Mouse (Mus musculus) large intestine, adult 2 months (tissue): Measurements from ENCODE around the gene Poll. TPM values are rescaled to one million over a fixed set of nuclear protein-coding genes. Genes with fewer than 3 reads are reported as not detected.
A peak's percentile ranks its signal among the peaks of the same experiment; 100 is the strongest.

Experiments used
- DNase-seq: peaks from one replicate; pipeline ENCODE4 v3.0.0-alpha.2; 2012; ENCODE audit warnings: low read depth, low spot score
- WGBS: fragments of 180-500 bp; shearing (Covaris S2); methylation state at CpG from one replicate; pipeline ENCODE4 v1.1.7; 2018; 5-methylcytosine and 5-hydroxymethylcytosine counted together
- polyA plus RNA-seq: library from polyadenylated mRNA; depleted of rRNA; stranded (reverse); fragments of >200 nt; gene quantifications from 2 replicates; pipeline ENCODE4 v1.2.3, GENCODE M21; 2012; rRNA removed

Gene Poll
- 8.3 and 8.5 TPM in 2 replicates for polyA plus RNA-seq

GRCm38 (mm10) chr19:45560153-45560890 lies at the start of gene Poll, which contains the start of gene Gm17018:
Poll (minus strand) TSS chr19:45560531.
Gm17018 (plus strand) TSS chr19:45560615.
- DNase-seq = peak; percentile 43
- WGBS = under 1% methylated on average over 35 of the region's 35 CpGs

GRCm38 (mm10) chr19:45608648-45609339 lies 48.5 kb upstream of the Poll start:
- no peak for DNase-seq
- 92% methylated on average over 13 of the region's 13 CpGs for WGBS

GRCm38 (mm10) chr19:45607479-45607878 lies 47.1 kb upstream of the Poll start:
- 87% methylated on average over 7 of the region's 7 CpGs for WGBS
- no peak for DNase-seq

- DNase-seq = no peak
- 92% methylated on average over 4 of the region's 4 CpGs for WGBS
Measured at GRCm38 (mm10) chr19:45606701-45607100, 46.4 kb upstream of the Poll start.

- no peak for DNase-seq
- WGBS = 87% methylated on average over 5 of the region's 5 CpGs
Measured at GRCm38 (mm10) chr19:45602606-45603005, 42.3 kb upstream of the Poll start.

GRCm38 (mm10) chr19:45597106-45597505 lies 36.8 kb upstream of the Poll start:
- no peak for DNase-seq
- 91% methylated on average over 4 of the region's 4 CpGs for WGBS

- no peak for DNase-seq
- WGBS = 91% methylated on average over 6 of the region's 6 CpGs
Measured at GRCm38 (mm10) chr19:45596434-45596833, 36.1 kb upstream of the Poll start.

GRCm38 (mm10) chr19:45596019-45596418 lies 35.7 kb upstream of the Poll start:
- DNase-seq = no peak
- 81% methylated on average over 7 of the region's 7 CpGs for WGBS

GRCm38 (mm10) chr19:45595481-45595880 lies 35.1 kb upstream of the Poll start:
- DNase-seq = no peak

GRCm38 (mm10) chr19:45594079-45594478 lies 33.7 kb upstream of the Poll start:
- 93% methylated on average over 7 of the region's 7 CpGs for whole genome bisulfite sequencing

More at GRCm38 (mm10) chr19:45595481-45595880, 35.1 kb upstream of the Poll start:
- 93% methylated on average over 6 of the region's 6 CpGs for WGBS

GRCm38 (mm10) chr19:45592916-45593315 lies 32.6 kb upstream of the Poll start:
- 93% methylated on average over 9 of the region's 9 CpGs for WGBS

More at GRCm38 (mm10) chr19:45594079-45594478, 33.7 kb upstream of the Poll start:
- no peak for DNase-seq

GRCm38 (mm10) chr19:45591704-45592103 lies 31.4 kb upstream of the Poll start:
- DNase-seq = no peak
- WGBS = 49% methylated on average over 7 of the region's 7 CpGs

More at GRCm38 (mm10) chr19:45592916-45593315, 32.6 kb upstream of the Poll start:
- no peak for DNase-seq

GRCm38 (mm10) chr19:45589761-45590160 lies 29.4 kb upstream of the Poll start:
- DNase-seq = no peak
- 94% methylated on average over 6 of the region's 6 CpGs for WGBS

GRCm38 (mm10) chr19:45587509-45588292 lies 27.4 kb upstream of the Poll start:
- WGBS = 89% methylated on average over 6 of the region's 6 CpGs

GRCm38 (mm10) chr19:45586850-45587249 lies 26.5 kb upstream of the Poll start:
- DNase-seq = no peak
- 86% methylated on average over 3 of the region's 3 CpGs for WGBS

More at GRCm38 (mm10) chr19:45587509-45588292, 27.4 kb upstream of the Poll start:
- DNase-seq = no peak

- DNase-seq = no peak
- 68% methylated on average over 9 of the region's 9 CpGs for WGBS
Measured at GRCm38 (mm10) chr19:45584856-45585620, 24.7 kb upstream of the Poll start.

GRCm38 (mm10) chr19:45583136-45583535 lies 22.8 kb upstream of the Poll start:
- WGBS = 94% methylated on average over 6 of the region's 6 CpGs
- DNase-seq = no peak

GRCm38 (mm10) chr19:45582161-45582560 lies 21.8 kb upstream of the Poll start:
- WGBS = 69% methylated on average over 8 of the region's 8 CpGs
- no peak for DNase-seq

- 66% methylated on average over 3 of the region's 3 CpGs for WGBS
- no peak for DNase-seq
Measured at GRCm38 (mm10) chr19:45581257-45581656, 20.9 kb upstream of the Poll start.
